Mouse (Mus musculus): ENCODE measurements around the gene Fchsd2.
"Not testable (repeated sequence)": the region's sequence is repeated elsewhere in the genome, so short reads cannot be mapped to it uniquely, and the experiment has no call there.

Fchsd2 gene

DNA sequence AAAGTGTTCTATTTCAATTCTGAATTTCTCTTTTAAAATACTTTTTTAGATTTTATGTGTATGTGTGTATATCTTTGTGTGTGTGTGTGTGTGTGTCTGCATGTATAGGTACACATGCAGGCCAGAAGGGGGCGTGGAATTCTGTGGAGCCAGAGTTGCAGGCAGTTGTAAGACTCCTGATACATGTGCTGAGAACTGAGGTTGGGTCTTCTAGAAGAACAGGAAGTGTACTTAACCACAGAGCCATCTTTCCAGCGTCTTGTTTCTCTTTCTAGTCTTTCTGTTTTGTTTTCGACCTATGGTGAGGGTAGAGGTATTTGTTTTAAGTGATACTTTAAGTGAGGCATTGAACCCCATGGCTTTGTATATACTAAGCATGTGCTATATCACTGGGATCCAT lies 20.7 kb downstream of the Fchsd2 start:
- DNase-seq (ENCODE audit: low read depth, low spot score) = no peak

- no peak for DNase-seq (ENCODE audit: low read depth, low spot score)
These were observed 21.7 kb downstream of the Fchsd2 start for GRCm38 (mm10) chr7:101114328-101114727.

DNA sequence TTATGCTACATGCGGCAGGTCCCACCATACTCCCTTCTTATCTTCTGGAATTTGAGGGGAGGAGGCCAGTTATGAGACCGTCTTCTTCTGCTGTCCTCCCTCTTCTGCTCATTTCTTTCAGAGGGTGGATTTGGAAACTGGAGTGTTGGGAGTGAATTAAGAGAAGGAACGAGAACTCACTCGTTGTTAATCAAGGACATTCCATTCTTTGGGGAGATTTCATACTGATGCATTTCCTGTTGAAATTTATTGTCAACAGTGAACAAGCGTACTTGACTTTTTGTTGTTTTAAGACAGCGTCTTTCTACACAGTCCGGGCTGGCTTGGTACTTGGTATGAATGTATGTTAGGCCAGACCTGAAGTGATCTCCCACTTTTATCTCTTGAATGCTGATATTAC lies 26.7 kb downstream of the Fchsd2 start:
- DNase-seq (ENCODE audit: low read depth, low spot score) = no peak

- DNase-seq (ENCODE audit: low read depth, low spot score) = no peak
These were observed 31.1 kb downstream of the Fchsd2 start for GRCm38 (mm10) chr7:101123579-101124347.

DNA sequence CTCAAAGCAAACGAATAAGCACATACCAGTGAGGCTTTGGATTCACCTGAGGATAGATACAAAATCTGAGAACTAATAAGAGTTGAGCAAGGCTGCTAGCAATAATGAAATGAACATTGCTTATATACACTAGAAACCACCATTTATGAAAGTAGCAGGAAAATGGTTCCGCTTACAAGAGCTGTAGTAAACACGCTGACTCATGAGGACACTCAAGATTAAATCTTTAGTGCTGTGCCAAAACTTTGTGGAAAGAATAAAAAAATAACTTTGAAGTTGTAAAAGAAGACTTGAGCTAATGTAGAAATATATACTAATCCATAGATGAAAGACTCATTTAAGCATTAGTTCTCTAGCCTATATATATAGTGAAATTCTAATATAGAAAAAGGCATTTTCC lies 35.1 kb downstream of the Fchsd2 start:
- no peak for DNase-seq (ENCODE audit: low read depth, low spot score)

GRCm38 (mm10) chr7:101128536-101128935 lies 35.9 kb downstream of the Fchsd2 start:
- DNase-seq (ENCODE audit: low read depth, low spot score) = no peak

GRCm38 (mm10) chr7:101130646-101131045 lies 38.0 kb downstream of the Fchsd2 start:
- no peak for DNase-seq (ENCODE audit: low read depth, low spot score)

GRCm38 (mm10) chr7:101131281-101131680 lies 38.6 kb downstream of the Fchsd2 start:
- DNase-seq (ENCODE audit: low read depth, low spot score) = no peak

DNA sequence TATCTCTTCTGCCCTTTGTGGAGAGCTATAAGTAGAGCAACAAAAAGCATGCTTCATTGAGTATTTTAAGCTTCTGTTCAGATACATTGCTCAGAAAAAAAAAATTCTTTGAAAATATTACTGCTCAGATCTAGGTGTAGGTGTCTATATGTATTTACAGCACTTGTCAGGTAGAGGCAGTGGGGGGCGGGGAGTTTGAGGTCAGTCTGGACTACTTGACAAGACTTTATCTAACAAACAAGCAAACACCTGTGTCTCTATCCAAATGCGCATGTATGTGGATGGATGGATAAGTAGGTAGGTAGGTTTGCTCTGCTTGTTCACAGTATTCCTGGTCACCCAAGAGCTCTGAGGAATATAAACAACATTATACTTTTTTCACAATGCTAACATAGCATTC lies 40.9 kb downstream of the Fchsd2 start:
- no peak for DNase-seq (ENCODE audit: low read depth, low spot score)

GRCm38 (mm10) chr7:101134117-101134516 lies 41.5 kb downstream of the Fchsd2 start:
- no peak for DNase-seq (ENCODE audit: low read depth, low spot score)

- no peak for DNase-seq (ENCODE audit: low read depth, low spot score)
These were observed 46.2 kb downstream of the Fchsd2 start for GRCm38 (mm10) chr7:101138819-101139218.

GRCm38 (mm10) chr7:101142907-101143306 lies 50.2 kb downstream of the Fchsd2 start:
- DNase-seq (ENCODE audit: low read depth, low spot score) = no peak

GRCm38 (mm10) chr7:101144222-101144621 lies 51.6 kb downstream of the Fchsd2 start:
- no peak for DNase-seq (ENCODE audit: low read depth, low spot score)

DNA sequence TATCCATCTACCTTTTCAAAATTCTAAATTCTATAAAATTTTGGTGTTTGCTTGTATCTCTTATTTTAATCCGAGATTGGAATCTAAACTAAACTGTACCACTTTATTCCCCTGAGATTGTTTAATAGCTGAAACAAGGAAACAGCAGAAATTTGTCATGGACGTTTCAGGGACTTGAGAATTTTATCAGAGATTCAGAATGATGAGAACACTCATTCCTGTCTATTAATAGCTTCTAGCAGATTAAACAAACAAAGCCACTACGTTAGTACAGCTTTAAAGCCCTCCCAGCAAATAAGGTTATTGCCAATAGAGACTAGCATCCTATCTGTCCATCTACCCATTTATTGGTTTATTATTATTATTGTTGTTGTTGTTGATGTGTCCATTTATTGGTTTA lies 56.4 kb downstream of the Fchsd2 start:
- DNase-seq (ENCODE audit: low read depth, low spot score) = no peak

- not testable (repeated sequence) for DNase-seq (ENCODE audit: low read depth, low spot score)
These were observed 62.2 kb downstream of the Fchsd2 start for GRCm38 (mm10) chr7:101154883-101155282.

DNA sequence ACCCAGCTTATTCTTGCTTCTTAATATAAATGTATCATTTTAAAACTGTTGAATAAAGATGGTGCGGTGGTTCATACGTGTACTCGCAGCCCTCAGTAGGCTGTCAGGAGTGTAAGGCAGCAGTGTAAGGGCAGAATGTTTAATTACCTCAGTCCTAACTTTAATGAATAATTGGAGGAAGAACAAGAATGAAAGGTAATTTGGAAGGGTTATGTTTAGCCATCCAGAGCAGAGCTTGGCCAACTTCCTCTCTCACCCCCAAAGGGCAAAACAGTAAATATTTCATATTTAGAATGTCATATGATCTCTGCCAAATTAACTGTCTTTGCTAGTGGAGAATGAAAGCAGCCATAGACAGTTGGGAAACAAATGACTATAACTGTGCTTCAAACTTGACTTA lies 62.6 kb downstream of the Fchsd2 start:
- no peak for DNase-seq (ENCODE audit: low read depth, low spot score)

- DNase-seq (ENCODE audit: low read depth, low spot score) = no peak
These were observed 67.6 kb downstream of the Fchsd2 start for GRCm38 (mm10) chr7:101160266-101160665.

DNA sequence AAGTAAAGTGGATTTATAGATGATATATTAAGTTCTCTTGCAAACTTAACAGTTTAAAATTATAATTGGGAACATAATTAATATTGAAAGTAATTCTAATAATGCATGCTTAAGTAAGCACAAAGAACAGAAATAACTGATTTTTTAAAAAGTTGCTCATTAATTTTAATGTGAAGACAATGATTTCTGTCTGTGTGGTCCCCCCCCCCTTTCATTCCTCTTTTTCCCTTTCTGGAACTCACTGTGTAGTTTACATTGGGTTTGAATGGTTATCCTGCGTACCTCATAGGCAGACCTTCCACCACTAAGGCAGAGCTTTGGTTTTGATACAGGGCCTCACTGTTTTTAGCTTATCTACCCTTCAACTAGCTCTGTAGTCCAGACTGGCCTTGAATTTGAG lies 70.1 kb downstream of the Fchsd2 start:
- no peak for DNase-seq (ENCODE audit: low read depth, low spot score)

DNA sequence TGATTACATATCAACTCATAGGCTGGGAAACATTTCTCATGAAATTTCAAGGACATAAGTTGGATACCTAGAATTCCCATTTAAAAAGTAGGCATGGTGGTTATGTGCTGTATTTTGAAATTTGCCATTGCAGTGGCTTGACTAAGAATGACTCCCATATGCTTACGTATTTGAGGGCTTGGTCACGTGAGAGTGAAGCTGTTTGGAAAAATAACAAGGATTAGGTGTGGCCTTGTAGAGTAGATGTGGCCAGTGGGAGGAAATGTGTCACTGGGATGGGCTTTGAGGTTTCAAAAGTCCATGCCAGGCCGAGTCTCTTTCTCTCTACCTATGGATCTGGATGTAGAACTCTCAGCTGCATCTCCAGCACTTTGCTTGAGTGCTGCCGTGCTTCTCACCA lies 71.2 kb downstream of the Fchsd2 start:
- DNase-seq (ENCODE audit: low read depth, low spot score) = no peak

DNA sequence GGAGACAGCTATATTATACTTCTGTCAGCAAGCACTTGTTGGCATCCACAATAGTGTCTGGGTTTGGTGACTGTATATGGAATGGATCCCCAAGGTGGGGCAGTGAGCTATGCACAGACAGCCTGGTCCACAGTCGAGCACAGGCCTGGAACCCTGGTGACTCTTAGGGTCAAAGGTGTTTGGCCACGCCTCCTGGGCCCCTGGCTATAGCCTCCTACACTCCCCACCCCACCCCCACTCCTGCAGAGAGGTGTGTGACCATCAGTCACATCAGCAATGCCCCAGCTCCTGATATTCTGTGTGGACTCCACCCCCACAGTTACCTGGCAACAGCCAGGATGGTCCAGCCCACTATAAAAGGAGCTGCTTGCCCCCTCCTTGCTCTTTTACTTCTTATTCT lies 73.9 kb downstream of the Fchsd2 start:
- no peak for DNase-seq (ENCODE audit: low read depth, low spot score)

DNA sequence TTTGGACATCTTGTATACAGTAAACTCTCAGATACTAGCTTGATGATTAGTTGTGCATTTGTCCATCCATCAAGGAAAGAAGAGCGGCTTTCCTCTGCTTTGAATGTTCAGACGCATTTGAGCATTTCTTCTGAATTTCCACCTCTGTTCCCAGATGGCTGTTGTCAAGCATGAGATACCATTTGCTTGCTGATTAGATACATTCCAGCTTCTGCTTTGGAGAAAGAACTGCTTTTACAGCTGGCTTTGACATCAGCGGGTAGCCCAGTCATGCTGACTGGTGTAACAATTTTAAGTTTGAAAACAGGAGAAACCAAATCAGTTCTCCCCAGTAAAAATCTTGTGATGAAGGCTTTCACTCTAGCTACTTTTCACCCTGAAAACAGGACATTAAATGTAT lies 77.8 kb downstream of the Fchsd2 start:
- DNase-seq (ENCODE audit: low read depth, low spot score) = no peak

DNA sequence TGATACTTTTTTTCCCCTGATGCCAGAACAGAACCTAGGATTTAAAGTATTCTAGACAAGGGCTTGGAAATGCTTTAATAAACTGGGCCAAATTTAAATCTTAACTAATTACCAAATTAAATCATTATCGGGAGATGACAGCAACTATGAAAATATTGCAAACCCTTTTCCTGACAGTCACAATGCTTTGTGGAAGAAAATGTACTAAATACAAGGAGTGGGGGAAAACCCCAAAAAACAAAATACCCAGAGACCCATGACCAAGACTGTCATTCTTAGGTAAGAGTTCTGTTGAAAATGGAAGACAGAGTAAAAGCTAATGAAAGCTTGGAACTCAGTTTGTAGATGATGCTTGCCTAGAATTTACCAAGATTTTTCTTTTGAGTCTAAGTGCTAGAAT lies 78.3 kb downstream of the Fchsd2 start:
- no peak for DNase-seq (ENCODE audit: low read depth, low spot score)

DNA sequence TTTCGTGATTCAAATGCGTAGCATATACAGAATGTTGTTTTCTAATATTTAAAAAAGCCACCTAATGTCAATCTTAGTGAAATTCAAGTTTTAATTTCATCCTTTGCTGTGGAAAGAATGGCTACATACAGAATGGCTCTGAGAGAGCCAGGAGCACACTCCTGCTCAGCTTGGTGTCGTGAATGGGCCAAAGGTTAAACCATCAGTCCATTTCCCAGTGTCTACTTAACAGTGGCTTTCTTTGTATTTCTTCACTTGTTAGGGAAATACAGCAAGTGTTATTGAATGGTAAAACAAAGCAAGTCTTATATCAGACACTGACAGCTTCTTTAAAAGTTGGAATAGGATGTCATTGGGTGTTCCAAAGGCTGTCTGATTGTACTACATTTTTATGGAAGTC lies 80.7 kb downstream of the Fchsd2 start:
- DNase-seq (ENCODE audit: low read depth, low spot score) = peak; percentile 19

GRCm38 (mm10) chr7:101178751-101179150 lies 86.1 kb downstream of the Fchsd2 start:
- no peak for DNase-seq (ENCODE audit: low read depth, low spot score)

Data from embryo, embryonic 11.5 days (tissue).